Comparison of ENCODE assay signal across 34 mouse cellular contexts in genomic region chr6:114396605-114397004, GRCm38 (mm10). TPM values are rescaled to one million over a fixed set of nuclear protein-coding genes. Genes with fewer than 3 reads are reported as not detected.
DNase-seq lines count a peak whose midpoint lies in the region; ATAC-seq and TF ChIP-seq lines count a peak whose summit lies in the region.
"Had no signal": no experiment of that assay in that cellular context is flagged by ENCODE, and none has a peak within 500 bp of the region (broad histone marks: within the 10 kb centered on the region; RNA-seq: fewer than 3 reads in every experiment).

No protein-coding gene starts in this region.

- intact Hi-C loops in gastrocnemius, adult 2 months (cut with DNase I), result loop anchor here (5.0 kb wide), 1 partner anchor 39 kb away; no protein-coding TSS in a partner anchor

- no peaks in the 10 kb centered on the region for H3K36me3 ChIP-seq in hindbrain, embryonic 13.5 days
- H3K36me3 ChIP-seq: G1E; heart, embryonic 12.5 days; hindbrain, embryonic 15.5 days; limb, embryonic 10.5 days; limb, embryonic 15.5 days; liver, embryonic 13.5 days; midbrain, embryonic 12.5 days; neural tube, embryonic 12.5 days had no signal

- H3K4me3 ChIP-seq in gastrocnemius, adult 2 months, result peak overlapping the region; percentile 24; the same call in 1 of the 2 replicates
- H3K4me3 ChIP-seq in brown adipose tissue, adult 24 weeks (ENCODE audit: insufficient read depth, low read depth, low read length), result no peak overlapping the region
- no peak overlapping the region for H3K4me3 ChIP-seq in hindbrain, embryonic 13.5 days
- H3K4me3 ChIP-seq: layer of hippocampus, adult 2 months; liver, embryonic 13.5 days; megakaryocyte, embryonic 14.5 days; myocyte; neural tube, embryonic 12.5 days had no signal

- ATAC-seq in hindbrain, embryonic 13.5 days (ENCODE audit: low FRiP score), result no peak
- ATAC-seq: inflammation-experienced regulatory T-cells, adult 6 months; lung, postnatal 0 days had no signal

- TF ChIP-seq CTCF in gastrocnemius, adult 2 months (IDR thresholded peaks at IDR 0.05), result no peak

- no peaks in the 10 kb centered on the region for H3K4me1 ChIP-seq in brown adipose tissue, adult 24 weeks (ENCODE audit: control insufficient read depth, insufficient read depth, insufficient read length, low read length)
- peaks cover 30% of the 10 kb centered on the region for H3K4me1 ChIP-seq in hindbrain, embryonic 13.5 days (replicated peaks)

- H3K27ac ChIP-seq in gastrocnemius, adult 2 months, result peak overlapping the region; percentile 31
- H3K27ac ChIP-seq in brown adipose tissue, adult 24 weeks (replicated peaks; ENCODE audit: low read depth, low read length), result peak overlapping the region; percentile 39; the same call in 1 of the 2 replicates
- no peak overlapping the region for H3K27ac ChIP-seq in hindbrain, embryonic 13.5 days
- H3K27ac ChIP-seq: heart, adult 2 months; hindbrain, embryonic 15.5 days; layer of hippocampus, adult 2 months; limb, embryonic 10.5 days; limb, embryonic 15.5 days; liver, embryonic 13.5 days; midbrain, embryonic 12.5 days; neural tube, embryonic 12.5 days had no signal

- no peak overlapping the region for H3K4me2 ChIP-seq in hindbrain, embryonic 13.5 days
- H3K4me2 ChIP-seq: liver, embryonic 13.5 days had no signal

- H3K9me3 ChIP-seq in hindbrain, embryonic 13.5 days, result no peaks in the 10 kb centered on the region
- H3K9me3 ChIP-seq: heart, embryonic 12.5 days; hindbrain, embryonic 15.5 days; limb, embryonic 10.5 days; limb, embryonic 15.5 days; liver, embryonic 13.5 days; megakaryocyte, embryonic 14.5 days; midbrain, embryonic 12.5 days; neural tube, embryonic 12.5 days had no signal

- DNase-seq in gastrocnemius, adult 2 months, result no peak
- no peak for DNase-seq in gastrocnemius, adult 18-20 months (ENCODE audit: low spot score)
- peak; percentile 68 for DNase-seq in kidney, adult 9 months
- DNase-seq in kidney, postnatal 4 days, result no peak
- DNase-seq in large intestine, adult 2 months (ENCODE audit: low read depth, low spot score), result peak; percentile 93
- DNase-seq in gastrocnemius, postnatal 25 days, result no peak
- DNase-seq: adrenal gland, postnatal 10 days; cerebellum, adult 11 months; cerebellum, adult 9-10 months; cerebellum, postnatal 36 days; heart, adult 2 months; liver, embryonic 13.5 days; lung, adult 18-20 months; lung, postnatal 4 days; right cerebral cortex, adult 18-20 months; right cerebral cortex, postnatal 4 days; thymus, postnatal 14 days had no signal

- WGBS in large intestine, adult 2 months, result 34% methylated on average over 4 of the region's 4 CpGs
- 65% methylated on average over 4 of the region's 4 CpGs for WGBS in hindbrain, embryonic 13.5 days

- H3K27me3 ChIP-seq in hindbrain, embryonic 13.5 days, result peaks cover 73% of the 10 kb centered on the region

- H3K9ac ChIP-seq in hindbrain, embryonic 13.5 days, result no peak overlapping the region
- H3K9ac ChIP-seq: heart, embryonic 12.5 days; hindbrain, embryonic 15.5 days; limb, embryonic 15.5 days; liver, embryonic 13.5 days; midbrain, embryonic 12.5 days; neural tube, embryonic 12.5 days had no signal

RNA-seq across cellular contexts. Expression of gene Hrh1, which starts 1.1 kb away (rescaled TPM):
- under 1 TPM; 0.36 to 0.67 TPM for total RNA-seq in gastrocnemius, adult 2 months (2021)
- under 1 TPM; 0.38 to 0.41 TPM for total RNA-seq in gastrocnemius, adult 18-20 months (2021)
- polyA plus RNA-seq in brown adipose tissue, adult 24 weeks (2012; ENCODE audit: insufficient read depth, insufficient read length, missing spikeins), result 0.75 TPM in 1 of 2 replicates, not detected in the other
- 3.6 and 3.9 TPM in 2 replicates for polyA plus RNA-seq in large intestine, adult 2 months (2012; rRNA removed)
- 0.47 and 0.73 TPM in 2 replicates for polyA plus RNA-seq in hindbrain, embryonic 13.5 days (2015; fragmentation: Nextera tagmentation; extraction: Ambion mirVana)
- total RNA-seq in gastrocnemius, postnatal 25 days (2021), result under 1 TPM; 0.13 to 0.64 TPM
- total RNA-seq: CH12.LX had no signal
- polyA plus RNA-seq: G1E; heart, embryonic 12.5 days; heart, postnatal 0 days; limb, embryonic 10.5 days; liver, embryonic 13.5 days; stomach, embryonic 14.5 days had no signal

Comparison
In these comparisons a context has a peak if more than half of its experiments do, and no peak if none do; other contexts are left out.
1. DNase-seq: peak in kidney, adult 9 months (single experiment) and large intestine, adult 2 months (single experiment); none in gastrocnemius, adult 2 months (single experiment), gastrocnemius, adult 18-20 months (single experiment), kidney, postnatal 4 days (0 of 2) and gastrocnemius, postnatal 25 days (single experiment).